Mouse (Mus musculus) forebrain, embryonic 16.5 days (tissue): ENCODE measurements around the gene Tm2d1. TPM values are rescaled to one million over a fixed set of nuclear protein-coding genes. Genes with fewer than 3 reads are reported as not detected.
A peak's percentile ranks its signal among the peaks of the same experiment; 100 is the strongest.

Source experiments
- ATAC-seq: fragments of 200-750 bp; cut with Nextera tagmentation; 2 replicates; pipeline ENCODE4 v1.8.0; 2017; ENCODE audit warnings: mild to moderate bottlenecking, moderate library complexity
- H3K27ac ChIP-seq: fragments of 300-500 bp; sonication (generic); 2 replicates; pipeline ENCODE4 v1.5.1; 2014; ENCODE audit warnings: low read length, control low read depth
- H3K27me3 ChIP-seq: fragments of 300-500 bp; sonication (generic); replicated peaks from 2 replicates; pipeline ENCODE4 v1.6.1; 2014; ENCODE audit warnings: low read length; ENCODE audit not compliant: control insufficient read depth, insufficient read depth
- H3K36me3 ChIP-seq: fragments of 300-500 bp; sonication (generic); 2 replicates; pipeline ENCODE4 v1.6.1; 2014; ENCODE audit not compliant: control insufficient read depth, insufficient read depth
- H3K4me1 ChIP-seq: fragments of 300-500 bp; sonication (generic); replicated peaks from 2 replicates; pipeline ENCODE4 v1.6.1; 2014; ENCODE audit warnings: low read length; ENCODE audit not compliant: control insufficient read depth, insufficient read depth
- H3K4me2 ChIP-seq: fragments of 300-500 bp; sonication (generic); 2 replicates; pipeline ENCODE4 v1.6.1; 2014; ENCODE audit warnings: mild to moderate bottlenecking, low read length, control low read depth
- H3K4me3 ChIP-seq: fragments of 300-500 bp; sonication (generic); replicated peaks from 2 replicates; pipeline ENCODE4 v1.5.1; 2014; ENCODE audit warnings: mild to moderate bottlenecking, low read length, control low read depth
- H3K9ac ChIP-seq: fragments of 300-500 bp; sonication (generic); replicated peaks from 2 replicates; pipeline ENCODE4 v1.6.1; 2014; ENCODE audit warnings: low read depth, low read length, control low read depth
- H3K9me3 ChIP-seq: fragments of 300-500 bp; sonication (generic); 2 replicates; pipeline ENCODE4 v1.6.1; 2016; ENCODE audit warnings: low read length; ENCODE audit not compliant: control insufficient read depth
- WGBS: fragments of 180-500 bp; shearing (Covaris S2); extraction: QIAGEN DNeasy Blood & Tissue Kit; methylation state at CpG from one replicate; pipeline ENCODE4 v1.1.7; 2014; 5-methylcytosine and 5-hydroxymethylcytosine counted together
- polyA plus RNA-seq: library from polyadenylated mRNA; unstranded; fragments of >200 nt; fragmentation: Nextera tagmentation; extraction: Ambion mirVana; gene quantifications from 2 replicates; pipeline ENCODE4 v1.2.1, GENCODE M21; 2015

The Tm2d1 gene
- polyA plus RNA-seq, 1 experiment from 2014 or later: 112 TPM

DNA sequence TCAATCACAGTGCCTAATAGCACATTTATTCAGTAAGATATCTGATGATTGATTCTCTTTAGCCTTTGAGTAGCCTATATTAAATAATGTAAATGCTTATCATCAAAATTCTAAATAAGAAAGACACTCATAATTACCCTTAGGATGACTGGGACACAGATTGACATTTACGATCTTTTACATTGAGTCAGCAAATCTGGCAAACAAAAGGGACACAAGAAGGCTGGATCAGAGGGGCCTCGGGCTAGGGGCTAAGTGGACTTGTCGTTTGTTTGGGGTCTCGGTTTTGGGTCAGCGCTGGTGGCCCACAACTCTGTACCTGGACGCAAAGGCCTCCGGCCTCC is 12.2 kb upstream of the Tm2d1 start:
- no peak for ATAC-seq
- Histone ChIP-seq H3K4me2 (peak overlapping the region; percentile 84), H3K4me3 (peak overlapping the region; percentile 86), H3K4me1 (peaks cover 4% of the 10 kb centered on the region), H3K36me3 (no peaks in the 10 kb centered on the region), H3K27ac (peak overlapping the region; percentile 76), H3K27me3 (no peaks in the 10 kb centered on the region), H3K9me3 (no peaks in the 10 kb centered on the region), H3K9ac (peak overlapping the region; percentile 100)
- WGBS: under 1% methylated on average over 7 of the region's 7 CpGs

- H3K9ac ChIP-seq: no peak overlapping the region
- no peak overlapping the region for H3K4me3 ChIP-seq
- H3K27ac ChIP-seq: no peak overlapping the region
- H3K9me3 ChIP-seq: no peaks in the 10 kb centered on the region
- no peak overlapping the region for H3K4me2 ChIP-seq
- no peaks in the 10 kb centered on the region for H3K36me3 ChIP-seq
- 77% methylated on average over 5 of the region's 5 CpGs for WGBS
- H3K4me1 ChIP-seq: peaks cover 6% of the 10 kb centered on the region
- H3K27me3 ChIP-seq: no peaks in the 10 kb centered on the region
- no peak for ATAC-seq
Measured at GRCm38 (mm10) chr4:98385036-98385435, 1.9 kb upstream of the Tm2d1 start.

DNA sequence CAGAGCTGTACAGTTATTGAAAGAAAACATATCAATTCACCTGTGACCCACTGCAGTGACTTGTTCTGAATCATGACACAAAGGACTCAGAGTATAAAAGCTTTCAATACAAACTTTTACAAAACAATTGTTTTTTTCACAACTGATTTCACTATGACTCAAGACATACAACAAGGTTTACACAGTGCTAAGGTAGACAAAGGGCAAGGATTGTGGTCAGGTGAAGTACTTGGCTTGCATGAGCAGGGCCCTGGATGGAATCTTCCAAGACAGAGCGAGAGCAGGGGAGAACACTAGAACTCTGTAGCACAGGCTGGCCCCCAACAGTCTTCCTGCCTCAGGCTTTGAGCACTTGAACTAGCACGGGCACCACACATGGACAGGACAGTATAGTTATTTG is 6.2 kb downstream of the Tm2d1 start:
- Histone ChIP-seq H3K4me3 (no peak overlapping the region), H3K27ac (no peak overlapping the region), H3K9ac (no peak overlapping the region), H3K9me3 (no peaks in the 10 kb centered on the region), H3K4me2 (no peak overlapping the region), H3K4me1 (peaks cover 2% of the 10 kb centered on the region), H3K27me3 (no peaks in the 10 kb centered on the region), H3K36me3 (no peaks in the 10 kb centered on the region; the same call in 1 of the 2 replicates)
- ATAC-seq: no peak
- 93% methylated on average over 2 of the region's 2 CpGs for WGBS

DNA sequence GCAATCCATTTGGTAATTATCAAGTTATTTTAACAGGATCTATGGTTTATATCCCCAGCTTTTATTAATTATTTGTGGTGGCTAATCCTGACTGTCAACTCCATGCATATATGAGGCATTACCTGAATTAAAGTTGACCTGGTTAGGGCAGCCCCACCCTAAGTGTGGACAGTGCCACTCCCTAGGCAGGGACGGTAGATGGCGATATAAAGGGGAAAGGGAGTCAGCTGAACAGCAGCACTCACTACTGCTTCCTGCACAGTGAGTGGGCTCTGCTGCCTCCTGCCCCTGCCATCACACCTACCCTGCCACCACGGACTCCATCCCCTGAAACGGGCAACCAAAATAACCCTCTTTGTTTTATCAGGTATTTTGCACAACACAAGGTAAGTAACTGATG is 7.7 kb downstream of the Tm2d1 start:
- H3K27ac ChIP-seq: no peak overlapping the region
- H3K4me3 ChIP-seq: no peak overlapping the region
- no peaks in the 10 kb centered on the region; the same call in 1 of the 2 replicates for H3K36me3 ChIP-seq
- no peak overlapping the region for H3K4me2 ChIP-seq
- H3K4me1 ChIP-seq: no peaks in the 10 kb centered on the region
- H3K9ac ChIP-seq: no peak overlapping the region
- no peaks in the 10 kb centered on the region for H3K27me3 ChIP-seq
- H3K9me3 ChIP-seq: no peaks in the 10 kb centered on the region
- ATAC-seq: no peak
- 52% methylated on average over 4 of the region's 4 CpGs for WGBS

GRCm38 (mm10) chr4:98358034-98358809 is 24.9 kb downstream of the Tm2d1 start:
- Histone ChIP-seq H3K4me2 (no peak overlapping the region), H3K4me1 (no peaks in the 10 kb centered on the region), H3K4me3 (no peak overlapping the region), H3K27me3 (no peaks in the 10 kb centered on the region), H3K9ac (no peak overlapping the region), H3K27ac (no peak overlapping the region), H3K36me3 (peaks cover 9% of the 10 kb centered on the region), H3K9me3 (no peaks in the 10 kb centered on the region)
- 94% methylated on average over 9 of the region's 9 CpGs for WGBS
- ATAC-seq: no peak

DNA sequence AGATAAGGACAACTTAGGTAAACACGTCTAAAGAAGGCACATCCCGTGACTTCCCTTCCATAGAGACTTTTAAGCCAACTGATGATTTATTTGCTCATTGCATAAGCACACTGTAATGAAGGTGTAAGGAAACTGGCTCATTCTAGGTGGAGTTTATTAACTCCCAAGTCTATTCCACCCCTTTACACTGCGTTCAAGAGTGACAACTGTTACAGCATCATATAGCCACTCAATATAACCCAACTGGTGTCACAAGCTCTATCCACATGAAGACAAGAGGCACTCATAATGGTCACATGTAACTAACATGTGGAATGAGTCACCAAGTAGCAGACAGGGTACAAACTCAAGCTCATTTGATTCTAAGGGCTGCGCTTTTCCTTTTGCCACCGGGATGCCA is 34.5 kb downstream of the Tm2d1 start:
- Histone ChIP-seq H3K9ac (no peak overlapping the region), H3K4me2 (no peak overlapping the region), H3K36me3 (no peaks in the 10 kb centered on the region), H3K4me3 (no peak overlapping the region), H3K9me3 (no peaks in the 10 kb centered on the region), H3K27me3 (no peaks in the 10 kb centered on the region), H3K27ac (no peak overlapping the region), H3K4me1 (no peaks in the 10 kb centered on the region)
- WGBS: 89% methylated on average over 5 of the region's 5 CpGs
- no peak for ATAC-seq

DNA sequence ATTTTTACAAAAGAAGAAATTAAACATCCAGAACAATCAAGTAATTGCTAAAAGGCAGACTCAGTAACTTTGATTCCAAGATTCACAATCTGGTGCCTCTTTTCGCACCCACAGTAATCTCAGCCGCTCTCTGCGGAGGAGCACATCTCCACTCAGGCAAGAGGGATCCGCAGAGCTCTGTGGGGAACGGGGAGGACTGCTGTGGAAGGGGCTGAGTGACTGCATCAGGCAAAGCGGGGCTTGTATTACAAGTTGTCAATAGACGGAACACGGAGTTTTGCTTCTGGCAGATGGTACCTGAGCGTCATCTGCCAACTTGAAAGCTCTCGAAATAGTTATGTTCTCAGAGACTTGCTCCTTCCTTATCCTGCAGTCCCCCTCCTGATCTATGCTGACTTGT is 37.3 kb downstream of the Tm2d1 start:
- Histone ChIP-seq H3K9ac (no peak overlapping the region), H3K4me1 (no peaks in the 10 kb centered on the region), H3K27ac (no peak overlapping the region), H3K4me2 (no peak overlapping the region), H3K4me3 (no peak overlapping the region), H3K9me3 (no peaks in the 10 kb centered on the region), H3K36me3 (no peaks in the 10 kb centered on the region), H3K27me3 (no peaks in the 10 kb centered on the region)
- no peak; the same call in 1 of the 2 replicates for ATAC-seq
- WGBS: 85% methylated on average over 10 of the region's 10 CpGs

- H3K9ac ChIP-seq: no peak overlapping the region
- no peak for ATAC-seq
- no peak overlapping the region for H3K27ac ChIP-seq
- no peak overlapping the region for H3K4me3 ChIP-seq
- no peaks in the 10 kb centered on the region for H3K36me3 ChIP-seq
- WGBS: 89% methylated on average over 10 of the region's 10 CpGs
- H3K4me2 ChIP-seq: no peak overlapping the region
- no peaks in the 10 kb centered on the region for H3K9me3 ChIP-seq
- H3K27me3 ChIP-seq: no peaks in the 10 kb centered on the region
- peaks cover 6% of the 10 kb centered on the region; the same call in 1 of the 2 replicates for H3K4me1 ChIP-seq
Measured at GRCm38 (mm10) chr4:98339992-98340564, 43.0 kb downstream of the Tm2d1 start.

DNA sequence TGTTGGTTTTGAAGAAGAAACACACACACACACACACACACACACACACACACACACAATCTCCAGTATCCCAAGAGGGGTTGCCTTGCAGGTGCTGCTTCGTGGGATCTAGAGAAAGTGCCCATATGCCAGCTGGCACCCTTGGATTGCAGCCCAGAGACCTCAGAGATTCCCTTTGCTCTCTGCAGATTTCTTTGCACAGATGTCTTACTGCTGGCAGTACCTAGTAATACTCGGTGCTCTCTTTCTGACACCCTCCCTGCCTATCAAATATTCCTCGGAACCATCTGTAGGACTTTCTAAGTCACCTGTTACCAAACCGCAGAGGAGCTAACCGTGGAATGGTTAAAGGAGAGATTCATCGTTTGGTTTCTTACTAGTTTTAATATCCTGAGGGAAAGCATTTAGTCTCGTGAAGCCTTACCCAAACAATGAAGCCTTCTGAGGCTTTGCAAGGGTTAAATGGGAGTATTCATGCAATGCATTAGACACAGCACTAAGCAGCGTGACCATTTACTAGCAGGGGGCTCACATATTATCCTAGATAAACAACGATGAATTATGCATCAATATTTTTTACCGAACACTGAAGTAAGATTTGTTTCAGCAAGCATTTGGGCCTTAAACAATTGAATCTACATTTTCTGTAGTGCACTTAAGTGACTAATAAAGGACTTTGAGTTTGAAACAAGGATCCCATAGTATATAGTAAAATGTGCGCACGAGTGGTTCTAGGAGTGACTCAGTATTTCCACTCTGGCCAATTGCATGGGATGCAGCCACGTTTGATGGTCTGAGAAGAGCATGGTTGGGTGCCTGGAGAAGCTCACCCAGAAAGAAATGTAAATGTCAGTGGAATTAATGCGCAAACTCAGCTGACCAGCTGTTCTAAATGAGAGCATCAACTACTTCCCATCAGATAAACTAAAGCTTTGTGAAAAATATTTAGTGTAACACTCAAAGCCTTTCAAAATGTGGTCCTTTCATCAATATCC is 44.2 kb downstream of the Tm2d1 start:
- Histone ChIP-seq H3K4me3 (no peak overlapping the region), H3K27me3 (no peaks in the 10 kb centered on the region), H3K9ac (no peak overlapping the region), H3K36me3 (no peaks in the 10 kb centered on the region), H3K4me1 (peaks cover 6% of the 10 kb centered on the region; the same call in 1 of the 2 replicates), H3K9me3 (no peaks in the 10 kb centered on the region), H3K27ac (no peak overlapping the region), H3K4me2 (no peak overlapping the region)
- WGBS: 49% methylated on average over 14 of the region's 14 CpGs
- ATAC-seq: peak; percentile 49
